Mouse (Mus musculus): Measurements from ENCODE around the gene Trmt10a.
A peak's percentile ranks its signal among the peaks of the same experiment; 100 is the strongest.

The Trmt10a gene

DNA sequence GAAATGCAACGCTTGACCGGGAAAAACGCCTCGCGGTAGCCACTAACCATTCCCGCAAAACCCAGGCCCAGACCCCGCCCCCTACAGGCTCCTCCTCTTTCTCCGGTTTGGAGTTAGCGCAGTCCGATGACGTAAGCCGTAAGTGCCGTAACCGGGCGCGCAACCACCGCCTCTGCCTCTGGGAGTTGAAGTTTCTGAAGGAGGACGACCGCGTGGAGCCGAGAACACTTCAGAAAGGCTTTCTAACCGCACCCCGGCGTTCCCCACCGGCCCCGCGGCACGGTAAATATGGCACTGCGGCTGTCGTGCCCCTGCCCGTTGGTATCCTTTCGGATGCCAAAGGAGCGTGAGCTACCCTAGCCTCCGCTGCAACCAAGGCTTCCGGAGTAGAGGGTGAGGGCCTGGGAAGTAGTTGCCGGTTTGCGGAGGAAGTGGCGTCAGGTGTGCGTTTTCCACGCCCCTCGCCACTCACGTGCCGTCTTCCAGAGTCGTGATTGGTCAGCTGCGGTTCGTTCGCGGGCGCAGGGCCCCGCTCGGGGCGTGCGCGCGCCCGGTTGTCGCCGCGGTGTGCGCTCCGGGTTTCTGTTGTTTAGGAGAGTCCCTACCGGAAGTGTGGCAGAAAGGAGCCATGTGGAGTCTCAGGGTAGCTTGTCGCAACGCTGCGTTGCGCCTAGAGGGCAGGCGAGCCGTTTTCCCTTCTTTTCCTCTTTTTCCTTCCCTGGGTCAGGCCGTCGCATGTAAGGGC is at the start of gene Trmt10a:
Gene Trmt10a (plus strand): TSS at position 134 of the 745 bp plus-strand sequence.
- peak; percentile 99 for DNase-seq

DNA sequence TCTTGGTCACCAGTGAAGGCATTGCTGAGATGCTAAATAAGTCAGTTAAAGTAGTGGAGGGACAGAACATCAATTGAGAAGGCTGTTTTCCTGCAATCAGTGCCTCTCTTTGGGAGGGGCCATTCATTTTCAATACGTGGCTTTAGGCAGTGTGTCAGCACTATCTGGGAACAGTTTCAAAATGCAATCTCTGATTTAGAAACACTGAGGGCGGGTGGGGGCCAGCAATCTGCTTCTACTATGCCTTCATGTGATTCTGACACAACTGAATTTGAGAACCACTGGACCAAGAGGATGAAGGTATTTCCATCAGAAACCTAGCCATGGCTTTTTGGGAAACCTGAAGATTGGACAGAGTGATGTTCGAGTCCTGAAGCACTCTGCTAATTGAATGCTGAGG is 47.9 kb upstream of the Trmt10a start:
- no peak for DNase-seq

DNA sequence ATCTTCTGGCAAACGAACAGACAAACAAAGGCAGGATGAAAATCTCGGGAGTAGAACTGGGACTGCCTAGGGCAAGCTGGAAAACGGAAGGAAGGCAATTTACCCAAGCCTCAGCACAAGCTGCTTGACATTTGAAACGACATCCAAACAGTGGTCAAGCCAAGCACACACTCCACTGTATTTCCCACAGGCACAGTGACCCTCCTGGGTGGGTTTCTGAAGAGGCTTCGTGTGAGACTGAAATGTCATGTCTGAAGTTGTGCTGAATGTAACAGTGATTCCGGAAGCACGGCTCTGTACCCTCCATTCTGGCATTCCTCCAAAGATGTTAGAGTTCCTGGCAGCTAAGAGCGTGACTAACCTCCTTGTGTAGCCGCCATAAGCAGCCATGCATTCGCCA is 47.5 kb upstream of the Trmt10a start:
- DNase-seq: peak; percentile 11 to 20

DNA sequence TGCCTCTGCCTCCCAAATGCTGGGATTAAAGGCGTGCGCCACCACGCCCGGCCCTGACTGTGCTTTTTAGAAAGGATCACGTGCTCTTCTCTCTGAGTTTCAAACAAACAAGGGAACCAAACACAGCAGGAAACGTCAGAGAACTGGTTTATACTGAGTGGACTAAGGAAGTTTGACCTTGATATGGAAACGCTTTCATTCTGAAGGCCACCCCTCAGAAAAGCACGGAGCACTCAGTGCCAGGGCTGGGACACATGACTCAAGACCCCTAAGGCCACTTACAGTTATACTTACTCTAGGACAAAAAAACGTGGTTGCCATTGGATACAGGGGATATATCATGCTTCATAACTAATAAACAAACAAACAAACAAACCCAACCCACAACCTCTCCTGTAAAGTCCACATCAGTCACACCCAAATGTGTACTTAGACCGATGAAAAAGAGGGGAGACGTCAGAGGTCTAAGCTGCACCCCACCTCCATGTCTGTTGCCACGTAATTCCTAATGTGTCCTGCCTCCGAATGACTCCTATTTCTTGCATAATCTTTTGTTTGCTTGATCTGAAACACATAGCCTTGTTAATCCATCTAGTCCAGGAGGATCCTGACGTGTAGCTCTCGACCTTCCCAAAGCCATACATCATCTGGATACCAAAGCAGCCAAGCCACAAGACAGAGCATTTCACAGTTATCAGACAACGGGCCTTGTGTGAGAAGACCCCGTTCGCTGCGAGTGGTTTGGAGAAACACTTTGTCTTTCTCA is 46.8 kb upstream of the Trmt10a start:
- DNase-seq: no peak

DNA sequence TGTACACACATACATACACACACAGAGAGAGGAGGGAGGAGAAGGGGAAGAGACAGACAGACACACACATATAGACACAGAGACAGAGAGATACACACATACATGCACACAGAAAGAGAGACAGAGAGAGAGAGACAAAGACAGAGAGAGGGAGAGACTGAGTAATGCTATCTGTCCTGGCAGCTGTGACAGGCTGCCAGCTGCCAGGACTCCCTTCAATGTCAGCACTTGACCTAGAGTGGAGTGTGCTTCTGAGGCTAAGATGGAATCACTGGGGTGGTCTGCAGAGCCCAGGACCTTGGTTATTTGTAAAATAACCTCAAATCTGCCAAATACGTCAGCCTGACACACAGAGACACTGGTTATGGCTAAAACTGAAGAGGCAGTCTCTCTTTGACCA is 45.5 kb upstream of the Trmt10a start:
- DNase-seq: no peak

DNA sequence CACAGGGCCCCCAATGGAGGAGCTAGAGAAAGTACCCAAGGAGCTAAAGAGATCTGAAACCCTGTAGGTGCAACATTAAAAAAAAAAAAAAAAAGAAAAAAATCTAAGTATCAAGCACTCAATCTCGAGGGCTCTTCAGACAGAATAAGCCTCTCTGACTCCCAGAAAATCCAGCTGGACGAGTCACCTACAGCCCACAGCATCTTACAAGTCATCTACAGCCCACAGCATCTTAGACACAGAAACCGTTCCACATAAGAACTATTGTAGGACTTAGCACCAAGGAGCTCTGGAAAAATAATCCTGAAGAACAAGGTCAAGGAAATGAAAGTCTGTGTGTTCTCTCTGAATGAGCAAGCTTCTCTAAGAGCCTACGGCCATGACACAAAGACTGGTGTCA is 41.3 kb upstream of the Trmt10a start:
- no peak for DNase-seq

DNA sequence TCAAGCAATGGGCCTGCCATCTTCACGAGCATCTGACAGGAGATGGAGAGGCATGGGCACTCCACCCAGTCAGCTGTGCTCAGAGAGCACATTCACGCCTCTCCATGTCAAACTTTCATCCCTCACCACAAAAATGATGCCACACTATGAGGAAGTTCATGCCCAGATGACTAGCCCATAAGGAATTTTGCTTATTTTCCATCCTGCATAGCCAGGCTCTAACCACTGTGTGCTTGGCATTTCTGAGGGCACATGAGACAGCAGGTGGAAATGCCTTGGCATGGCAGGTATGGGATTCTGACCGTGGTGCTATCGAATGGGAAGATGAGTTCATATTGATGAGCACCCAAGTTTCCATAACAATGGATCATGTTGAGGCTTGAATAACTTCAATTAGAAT is 39.6 kb upstream of the Trmt10a start:
- no peak for DNase-seq

DNA sequence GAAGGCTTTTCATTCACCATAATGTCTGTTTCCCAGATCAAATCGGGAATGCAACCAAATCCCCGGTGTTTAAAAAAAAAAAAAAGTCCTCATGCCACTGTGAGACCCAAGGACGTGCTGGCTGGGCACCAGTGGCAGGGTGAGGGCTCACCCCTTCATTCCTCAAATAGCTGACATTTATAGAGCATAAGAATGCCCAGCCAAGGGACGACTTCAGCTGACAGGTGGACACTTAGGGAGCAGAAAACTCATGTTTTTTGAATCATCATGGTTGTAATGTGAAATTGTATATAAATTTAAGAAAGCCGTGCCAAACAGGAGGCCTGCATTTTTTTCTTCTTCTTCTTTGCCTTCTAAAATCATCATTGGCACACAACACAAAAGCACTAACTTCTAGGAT is 38.2 kb upstream of the Trmt10a start:
- no peak for DNase-seq

DNA sequence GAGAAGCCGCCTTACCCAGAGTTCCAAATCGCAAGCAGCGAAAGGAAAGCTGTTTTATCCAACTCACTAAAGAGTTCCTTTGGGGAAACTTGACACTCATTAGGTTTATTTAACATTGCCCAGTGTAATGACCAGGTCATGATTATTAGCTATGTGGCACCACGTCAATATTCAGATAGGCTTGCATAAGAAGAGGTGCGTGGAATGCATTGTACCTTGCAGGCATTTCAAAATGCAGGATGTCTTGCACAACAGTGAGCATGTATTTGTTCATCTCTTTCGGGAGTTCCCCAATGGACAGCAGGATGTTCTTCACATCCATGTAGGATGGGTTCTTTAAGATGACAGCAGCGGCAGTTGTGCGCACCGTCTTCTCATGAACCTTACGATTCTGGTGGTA is 36.4 kb upstream of the Trmt10a start:
- no peak for DNase-seq

DNA sequence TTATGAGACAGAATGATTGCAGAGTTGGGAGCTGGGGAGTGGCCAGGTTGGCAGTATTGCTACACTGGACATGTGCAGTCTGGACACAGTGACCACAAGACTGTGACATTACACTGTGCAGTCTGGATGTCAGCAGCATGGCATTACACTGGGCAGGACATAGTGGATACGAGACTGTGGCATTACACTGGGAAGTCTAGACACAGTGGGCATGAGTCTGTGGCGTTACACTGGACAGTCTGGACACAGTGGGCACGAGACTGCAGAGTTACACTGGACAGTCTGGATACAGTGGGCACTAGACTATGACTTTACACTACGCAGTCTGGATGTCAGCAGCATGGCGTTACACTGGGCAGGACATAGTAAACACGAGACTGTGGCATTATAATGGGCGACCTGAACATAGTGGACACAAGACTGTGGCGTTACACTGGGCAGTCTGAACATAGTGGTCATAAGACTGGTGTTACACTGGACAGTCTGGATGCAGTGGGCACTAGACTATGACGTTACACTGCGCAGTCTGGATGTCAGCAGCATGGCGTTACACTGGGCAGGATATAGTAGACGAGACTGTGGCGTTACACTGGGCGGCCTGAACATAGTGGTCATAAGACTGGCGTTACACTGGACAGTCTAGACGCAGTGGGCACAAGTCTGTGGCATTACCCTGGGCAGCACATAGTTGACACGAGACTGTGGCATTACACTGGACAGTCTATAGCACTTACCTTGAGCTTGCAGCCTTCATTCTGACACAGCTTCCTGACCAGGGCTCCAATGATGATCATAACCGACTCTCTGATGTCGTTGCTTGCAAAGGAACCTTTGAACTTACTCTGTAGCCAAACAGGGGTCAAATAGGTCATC is 32.1 kb upstream of the Trmt10a start:
- DNase-seq: no peak

DNA sequence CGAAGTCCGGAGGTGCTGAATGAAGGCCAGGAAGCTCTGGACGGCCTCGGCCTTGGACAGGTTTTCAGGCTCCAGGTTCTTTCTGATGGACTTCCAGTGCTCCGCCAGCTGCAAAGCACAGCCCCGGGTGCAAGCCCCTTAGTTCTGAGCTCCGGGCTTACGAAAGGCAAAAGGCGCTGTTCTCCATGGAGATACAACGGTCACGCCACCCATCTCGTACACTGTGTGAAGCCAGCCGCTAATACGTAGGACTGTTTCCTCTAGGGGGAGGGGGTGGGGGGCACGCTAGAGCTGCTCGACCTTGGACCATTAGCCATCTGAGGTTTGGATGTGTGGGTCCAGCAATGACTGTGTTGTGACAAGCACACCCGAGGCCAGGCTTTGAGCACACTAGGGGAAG is 29.1 kb upstream of the Trmt10a start:
- DNase-seq: no peak

DNA sequence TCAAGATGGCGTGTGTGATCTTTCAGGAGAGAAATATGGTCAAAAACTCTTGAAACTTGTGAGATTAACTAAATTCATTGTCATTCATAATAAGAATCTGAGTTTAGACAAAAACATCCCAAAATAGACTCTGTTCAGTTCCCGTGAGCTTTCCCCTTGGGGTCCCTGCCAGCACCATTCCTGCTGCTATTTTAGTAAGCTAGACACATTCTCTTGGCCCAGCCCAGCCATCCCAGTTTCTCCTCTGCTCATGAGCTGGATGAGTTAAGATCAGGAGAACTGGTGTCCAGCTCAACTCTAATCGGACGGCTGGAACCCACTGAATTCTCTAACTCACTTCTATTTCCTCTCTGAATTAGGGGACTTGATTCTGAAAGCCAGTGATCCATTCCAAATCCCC is 26.4 kb upstream of the Trmt10a start:
- DNase-seq: no peak

DNA sequence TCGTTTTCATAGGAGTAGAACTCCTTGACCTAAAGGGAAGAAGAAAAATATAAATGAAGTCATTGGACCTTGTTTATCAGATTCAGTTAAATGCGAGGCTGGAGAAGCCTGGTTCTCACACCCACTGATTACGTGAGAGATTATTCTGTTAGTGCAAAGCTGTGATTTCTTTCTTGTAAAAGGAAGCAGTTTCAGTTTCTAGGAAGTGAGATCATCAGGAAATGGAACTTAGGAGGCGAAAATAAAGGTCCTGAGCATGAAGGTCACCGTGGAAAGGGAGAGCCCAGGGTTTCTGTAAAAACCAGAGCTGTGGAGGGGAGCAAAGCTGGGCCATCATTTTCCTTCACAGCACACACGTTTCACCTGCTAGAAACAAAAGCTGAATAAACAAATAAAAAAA is 24.9 kb upstream of the Trmt10a start:
- DNase-seq: no peak

DNA sequence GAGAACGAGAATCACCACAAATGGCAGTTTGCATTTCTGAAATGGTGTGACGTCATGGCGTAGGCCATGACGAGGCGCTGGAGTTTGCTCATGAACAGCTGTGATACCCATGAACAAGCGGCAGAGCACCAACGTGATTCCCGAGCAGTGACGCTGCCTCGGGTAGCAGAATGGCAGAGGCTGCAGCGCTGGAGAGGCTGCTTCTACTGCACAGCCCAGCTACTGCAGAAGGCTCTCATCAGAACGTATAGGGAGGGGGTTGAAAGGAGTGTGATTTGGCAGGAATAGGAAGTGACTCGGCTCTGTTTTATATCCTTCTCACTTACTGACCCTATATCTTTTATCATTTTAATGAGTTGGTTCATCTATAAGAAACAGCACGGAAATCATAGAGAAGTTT is 24.4 kb upstream of the Trmt10a start:
- DNase-seq: no peak

DNA sequence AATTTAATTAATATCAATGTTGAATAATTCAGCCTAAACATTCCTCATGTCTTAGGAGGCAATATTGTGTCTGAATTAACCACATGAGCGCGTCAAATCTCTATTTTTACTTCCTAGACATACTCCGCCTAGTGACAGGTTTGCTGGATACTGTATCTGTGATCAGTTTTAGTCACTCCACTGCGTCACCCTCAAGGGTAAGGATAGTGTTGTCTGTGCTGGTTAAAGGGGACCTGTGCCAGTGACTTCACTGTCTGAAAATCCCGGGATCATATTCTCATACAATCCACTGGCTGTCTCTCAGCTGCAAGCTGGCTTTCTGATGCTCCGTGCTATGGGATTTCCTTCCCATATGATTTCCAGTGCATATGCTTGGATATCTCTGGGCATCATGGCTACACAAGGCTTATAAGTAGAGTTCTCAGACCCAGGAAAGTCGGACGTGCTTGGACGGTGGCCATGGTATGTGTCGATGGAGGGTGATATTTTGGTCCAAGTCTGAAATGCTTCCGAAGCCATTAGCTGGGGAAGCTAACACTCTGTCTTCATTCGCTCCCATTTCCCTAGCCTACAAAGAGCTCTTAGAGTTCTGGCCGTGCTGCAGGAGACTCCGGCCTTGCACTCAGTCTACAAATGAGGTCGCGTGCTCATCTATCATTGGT is 23.7 kb upstream of the Trmt10a start:
- DNase-seq: no peak

DNA sequence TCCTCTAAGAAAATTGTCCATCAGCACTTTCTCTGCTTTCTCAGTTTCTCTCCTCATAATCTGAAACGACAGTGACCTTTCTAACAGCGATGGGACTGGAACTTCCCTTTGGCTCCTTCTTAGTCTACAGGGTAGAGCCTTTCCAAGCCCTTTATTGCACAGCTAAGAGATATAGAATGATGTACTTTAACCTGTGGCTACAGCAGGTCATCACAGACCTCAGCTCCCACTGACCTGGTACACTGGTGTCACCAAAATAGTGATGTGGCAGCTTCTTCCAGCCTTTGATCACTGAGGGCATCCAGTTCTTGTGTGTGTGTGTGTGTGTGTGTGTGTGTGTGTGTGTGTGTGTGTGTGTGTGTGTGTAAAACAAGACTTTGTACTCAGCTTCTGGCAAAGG is 21.8 kb upstream of the Trmt10a start:
- DNase-seq: no peak

DNA sequence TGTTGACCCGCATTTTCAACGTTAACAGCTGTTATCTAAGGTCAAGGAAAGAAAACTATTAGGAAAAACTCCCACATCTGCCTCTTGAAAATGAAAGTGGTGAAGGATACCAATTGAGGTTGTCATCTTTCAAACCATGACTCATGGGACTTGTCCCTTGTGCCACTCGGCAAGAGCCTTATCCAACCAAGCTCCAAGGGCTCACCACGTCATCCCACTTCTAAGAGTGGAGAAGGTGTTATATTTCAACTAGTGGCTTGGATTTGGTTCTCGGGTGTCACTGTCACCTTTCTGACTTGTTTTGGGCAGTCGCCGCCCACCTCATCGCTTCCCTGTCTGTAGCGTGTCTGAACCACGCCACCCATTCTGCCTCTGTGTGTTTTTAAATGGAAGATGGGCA is 19.4 kb upstream of the Trmt10a start:
- DNase-seq: no peak

DNA sequence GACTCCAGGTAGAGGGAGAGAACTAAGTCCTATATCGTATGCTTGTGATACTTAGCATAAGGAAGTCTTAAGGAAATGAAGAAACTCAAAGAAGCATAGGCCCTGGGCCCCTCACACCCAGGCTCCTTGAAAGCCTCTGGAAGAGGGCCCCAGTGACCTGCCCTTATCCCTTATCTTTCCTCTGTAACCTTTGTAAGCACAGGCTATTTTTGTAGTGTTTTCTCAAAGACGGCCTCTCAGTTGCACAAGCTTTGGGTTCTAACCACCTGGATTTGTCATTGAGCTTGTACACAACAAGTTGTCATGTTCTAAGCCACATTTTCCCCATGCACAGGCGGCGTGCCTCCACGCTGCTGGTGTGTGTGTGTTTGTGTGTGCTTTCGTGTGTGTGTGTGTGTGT is 14.1 kb upstream of the Trmt10a start:
- DNase-seq: no peak

DNA sequence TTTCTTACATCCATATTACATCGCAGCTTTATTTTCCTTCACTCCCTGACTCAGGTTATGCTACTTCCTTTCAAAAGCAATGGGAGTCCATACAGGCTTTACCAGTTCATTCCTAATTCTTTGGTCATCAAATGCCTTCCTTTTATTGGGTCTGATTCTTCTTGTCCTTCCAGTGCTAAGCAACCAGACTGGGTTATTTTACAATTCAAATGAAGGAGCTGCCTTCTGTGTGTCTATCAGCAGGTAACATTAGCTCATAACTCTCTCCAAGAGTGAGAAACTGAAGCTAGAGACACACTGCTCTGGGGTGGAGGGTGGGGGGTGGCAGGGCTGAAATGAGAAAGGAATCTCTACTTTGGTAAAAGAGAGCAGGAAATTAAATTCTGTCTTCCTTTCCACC is 12.6 kb upstream of the Trmt10a start:
- no peak for DNase-seq

DNA sequence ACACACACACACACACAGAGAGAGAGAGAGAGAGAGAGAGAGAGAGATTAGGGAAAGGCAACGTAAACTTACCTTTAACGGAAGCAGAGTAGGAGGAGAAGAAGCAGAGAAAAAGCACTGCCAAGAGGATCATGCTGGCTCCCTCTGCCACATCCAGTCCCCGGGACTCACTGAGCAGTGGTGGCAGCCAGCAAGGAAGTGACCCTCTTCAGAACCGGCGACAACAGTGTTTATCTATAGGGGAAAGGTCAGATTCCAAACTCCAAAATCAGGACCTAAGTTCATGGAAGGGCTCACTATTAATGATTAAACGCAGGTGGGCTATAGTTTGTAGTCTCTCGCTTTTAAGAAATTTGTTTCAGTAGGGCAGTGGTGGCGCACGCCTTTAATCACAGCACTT is 12.1 kb upstream of the Trmt10a start:
- no peak for DNase-seq

DNA sequence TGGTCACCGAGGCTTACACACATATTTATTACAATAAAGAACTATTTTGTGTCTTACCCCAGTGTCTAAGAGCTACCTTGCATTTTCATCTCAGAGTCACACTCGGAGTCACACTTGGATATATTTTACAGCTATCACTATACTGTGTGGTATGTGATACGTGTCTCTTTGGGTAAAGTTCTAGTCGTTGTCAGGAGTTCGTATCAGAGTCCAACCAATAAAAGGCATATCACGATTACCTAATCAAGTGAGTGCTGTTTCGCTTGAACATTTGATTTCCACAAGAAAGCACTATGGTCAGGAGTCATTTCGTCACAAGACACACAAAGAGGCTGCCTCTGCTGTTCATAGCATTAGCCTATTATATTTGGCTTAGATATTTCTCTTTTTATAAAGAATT is 9.8 kb upstream of the Trmt10a start:
- DNase-seq: no peak

DNA sequence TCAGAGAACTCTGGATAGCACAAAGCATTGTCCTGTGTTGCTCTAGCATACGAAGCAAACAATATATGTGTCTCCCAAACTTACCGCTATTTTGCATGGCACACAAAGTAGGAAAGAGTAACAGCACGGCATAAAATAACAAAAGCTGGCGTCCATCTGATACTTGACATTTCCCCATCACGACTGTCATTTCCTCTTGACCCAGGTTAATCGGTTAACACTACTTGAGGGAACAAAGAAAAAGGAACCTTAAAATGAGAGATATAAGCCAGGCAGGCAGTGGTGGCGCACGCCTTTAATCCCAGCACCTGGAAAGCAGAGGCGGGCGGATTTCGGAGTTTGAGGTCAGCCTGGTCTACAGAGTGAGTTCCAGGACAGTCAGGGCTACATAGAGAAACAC is 9.3 kb upstream of the Trmt10a start:
- no peak for DNase-seq

DNA sequence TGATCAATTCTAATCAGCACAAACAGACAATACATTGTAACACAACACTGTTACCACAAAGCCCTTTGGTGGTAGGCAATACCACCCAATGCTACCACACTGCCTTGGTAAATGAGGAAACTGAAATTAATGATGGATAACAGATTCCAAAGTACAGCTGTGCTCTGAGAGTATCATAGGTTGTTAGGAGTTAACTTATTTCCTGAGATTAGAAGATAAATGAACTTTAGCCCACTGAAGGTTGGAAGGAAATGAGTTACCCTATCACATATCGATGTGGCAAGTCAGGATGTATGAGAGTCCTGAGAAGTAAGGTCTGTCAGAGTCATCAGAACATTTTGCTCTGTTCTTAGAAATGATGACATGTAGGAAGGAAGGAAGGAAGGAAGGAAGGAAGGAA is 8.7 kb upstream of the Trmt10a start:
- DNase-seq: no peak
